Mouse (Mus musculus) MEL (cell line): ENCODE data around the gene Tmem175. TPM values are rescaled to one million over a fixed set of nuclear protein-coding genes. Genes with fewer than 3 reads are reported as not detected.

ENCODE experiments used
- DNase-seq: peaks from one replicate; pipeline ENCODE4 v3.0.0; 2011; ENCODE audit warnings: low read depth, low spot score
- H3K27ac ChIP-seq: 2 replicates; pipeline ENCODE4 v1.5.1; 2012; ENCODE audit warnings: low read depth, mild to moderate bottlenecking, control low read depth, low read length, moderate library complexity; ENCODE audit not compliant: control insufficient read depth
- H3K27me3 ChIP-seq, 2 experiments: fragments of 150-350 bp in 1 of 2; sonication (generic) in 1 of 2; 2 replicates each; pipeline ENCODE4 v1.6.1; 2012; ENCODE audit warnings: low read length in 2 of 2, mild to moderate bottlenecking in 2 of 2, improper control_type of control experiment in 1 of 2, moderate library complexity in 1 of 2; ENCODE audit not compliant: insufficient read depth in 2 of 2, control insufficient read depth in 1 of 2
- H3K36me3 ChIP-seq, 2 experiments: 2 replicates each; pipeline ENCODE4 v1.6.1; 2012 to 2014; ENCODE audit warnings: low read length in 2 of 2, improper control_type of control experiment in 1 of 2, inconsistent platforms in 1 of 2, mild to moderate bottlenecking in 1 of 2; ENCODE audit not compliant: insufficient read depth in 2 of 2, control insufficient read depth in 1 of 2
- H3K4me1 ChIP-seq, 2 experiments: fragments of 150-350 bp in 1 of 2; sonication (generic) in 1 of 2; 2 replicates each; pipeline ENCODE4 v1.6.1; 2012; ENCODE audit warnings: low read length in 2 of 2, improper control_type of control experiment in 1 of 2, mild to moderate bottlenecking in 1 of 2; ENCODE audit not compliant: insufficient read depth in 2 of 2, control insufficient read depth in 1 of 2
- H3K4me3 ChIP-seq, 2 experiments: fragments of 150-350 bp in 1 of 2; sonication (generic) in 1 of 2; 2 replicates each; pipeline ENCODE4 v1.5.1; 2012; ENCODE audit warnings: low read depth in 2 of 2, low read length in 2 of 2, mild to moderate bottlenecking in 2 of 2, moderate library complexity in 2 of 2, control low read depth in 1 of 2, improper control_type of control experiment in 1 of 2; ENCODE audit not compliant: control insufficient read depth in 1 of 2, insufficient read depth in 1 of 2
- H3K79me2 ChIP-seq: 2 replicates; pipeline ENCODE4 v1.6.1; 2012; ENCODE audit warnings: mild to moderate bottlenecking, low read length, moderate library complexity; ENCODE audit not compliant: control insufficient read depth, poor library complexity, insufficient read depth
- H3K9ac ChIP-seq: 2 replicates; pipeline ENCODE4 v1.6.1; 2012; ENCODE audit warnings: low read depth, mild to moderate bottlenecking, control low read depth, low read length, moderate library complexity; ENCODE audit not compliant: control insufficient read depth, poor library complexity, severe bottlenecking
- H3K9me3 ChIP-seq: fragments of 150-350 bp; sonication (generic); replicated peaks from 2 replicates; pipeline ENCODE4 v1.6.1; 2012; ENCODE audit warnings: mild to moderate bottlenecking, low read length, improper control_type of control experiment, moderate library complexity; ENCODE audit not compliant: insufficient read depth
- BHLHE40 ChIP-seq: IDR thresholded peaks from 2 replicates; pipeline ENCODE4 v1.6.1; 2012; ENCODE audit warnings: low read depth, mild to moderate bottlenecking, inconsistent platforms, low read length, improper control_type of control experiment, borderline replicate concordance
- CHD2 ChIP-seq: IDR thresholded peaks from 2 replicates; pipeline ENCODE4 v1.6.1; 2011; ENCODE audit warnings: low read length, improper control_type of control experiment
- GABPA ChIP-seq: IDR thresholded peaks from 2 replicates; pipeline ENCODE4 v1.6.1; 2012; ENCODE audit warnings: low read depth, mild to moderate bottlenecking, inconsistent platforms, low read length, improper control_type of control experiment, moderate library complexity
- GATA1 ChIP-seq: IDR thresholded peaks from 2 replicates; pipeline ENCODE4 v1.6.1; 2011; ENCODE audit warnings: low read depth, low read length, improper control_type of control experiment
- KAT2A ChIP-seq: conservative IDR thresholded peaks from 2 replicates; pipeline ENCODE4 v1.6.1; 2012; ENCODE audit warnings: low read depth, low read length, improper control_type of control experiment, inconsistent platforms
- MAFK ChIP-seq: IDR thresholded peaks from 2 replicates; pipeline ENCODE4 v1.6.1; 2011; ENCODE audit warnings: low read depth, mild to moderate bottlenecking, low read length, improper control_type of control experiment, borderline replicate concordance
- MAX ChIP-seq: IDR thresholded peaks from 2 replicates; pipeline ENCODE4 v1.6.1; 2011; ENCODE audit warnings: low read length, improper control_type of control experiment
- MAZ ChIP-seq: IDR thresholded peaks from 2 replicates; pipeline ENCODE4 v1.6.1; 2012; ENCODE audit warnings: low read depth, mild to moderate bottlenecking, inconsistent platforms, low read length, improper control_type of control experiment
- MEF2A ChIP-seq: IDR thresholded peaks from 2 replicates; pipeline ENCODE4 v1.6.1; 2014; ENCODE audit warnings: low read depth, mild to moderate bottlenecking, inconsistent platforms, low read length, improper control_type of control experiment; ENCODE audit not compliant: poor library complexity, insufficient replicate concordance, severe bottlenecking; ENCODE audit errors: extremely low read depth
- MXI1 ChIP-seq: IDR thresholded peaks from 2 replicates; pipeline ENCODE4 v1.6.1; 2011; ENCODE audit warnings: mild to moderate bottlenecking, low read depth, low read length, improper control_type of control experiment
- NELFE ChIP-seq: IDR thresholded peaks from 2 replicates; pipeline ENCODE4 v1.6.1; 2011; ENCODE audit warnings: low read depth, low read length, improper control_type of control experiment
- POLR2AphosphoS2 ChIP-seq: IDR thresholded peaks from 2 replicates; pipeline ENCODE4 v1.6.1; 2011; ENCODE audit warnings: low read length, improper control_type of control experiment
- POLR2AphosphoS5 ChIP-seq: IDR thresholded peaks from 2 replicates; pipeline ENCODE4 v1.6.1; 2012; ENCODE audit warnings: low read depth, borderline replicate concordance, mild to moderate bottlenecking, inconsistent platforms, low read length, moderate library complexity, mixed read lengths
- SMC3 ChIP-seq: IDR thresholded peaks from 2 replicates; pipeline ENCODE4 v1.6.1; 2011; ENCODE audit warnings: low read depth, low read length, improper control_type of control experiment
- TBP ChIP-seq: IDR thresholded peaks from 2 replicates; pipeline ENCODE4 v1.8.0; 2011; ENCODE audit warnings: low read depth, low read length, improper control_type of control experiment
- TCF12 ChIP-seq: IDR thresholded peaks from 2 replicates; pipeline ENCODE4 v1.6.1; 2014; ENCODE audit warnings: low read depth, mild to moderate bottlenecking, inconsistent platforms, low read length, improper control_type of control experiment, moderate library complexity
- UBTF ChIP-seq: IDR thresholded peaks from 2 replicates; pipeline ENCODE4 v1.6.1; 2012; ENCODE audit warnings: low read depth, mild to moderate bottlenecking, inconsistent platforms, low read length, improper control_type of control experiment, moderate library complexity, borderline replicate concordance; ENCODE audit not compliant: insufficient read depth
- USF1 ChIP-seq: IDR thresholded peaks from 2 replicates; pipeline ENCODE4 v1.6.1; 2014; ENCODE audit warnings: low read depth, mild to moderate bottlenecking, inconsistent platforms, low read length, improper control_type of control experiment, moderate library complexity
- USF2 ChIP-seq, 2 experiments: IDR thresholded peaks; 2 replicates each; pipeline ENCODE4 v1.6.1; 2011 to 2012; ENCODE audit warnings: improper control_type of control experiment in 2 of 2, low read length in 2 of 2, borderline replicate concordance in 1 of 2, inconsistent platforms in 1 of 2, low read depth in 1 of 2, mild to moderate bottlenecking in 1 of 2; ENCODE audit not compliant: insufficient read depth in 1 of 2
- ZKSCAN1 ChIP-seq: IDR thresholded peaks from 2 replicates; pipeline ENCODE4 v1.6.1; 2012; ENCODE audit warnings: low read depth, mild to moderate bottlenecking, inconsistent platforms, low read length, improper control_type of control experiment, moderate library complexity
- ZMIZ1 ChIP-seq: IDR thresholded peaks from 2 replicates; pipeline ENCODE4 v1.6.1; 2012; ENCODE audit warnings: low read depth, mild to moderate bottlenecking, inconsistent platforms, low read length, improper control_type of control experiment, moderate library complexity
- polyA plus RNA-seq, 2 experiments: library from polyadenylated mRNA; stranded (reverse) in 1 of 2; unstranded in 1 of 2; fragments of >175 nt in 1 of 2; fragments of >200 nt in 1 of 2; gene quantifications; 2 replicates each; pipeline versions ENCODE4 v1.2.1 to v1.2.4; 2012; ENCODE audit warnings: low replicate concordance in 2 of 2, low read depth in 1 of 2; ENCODE audit not compliant: insufficient read length in 2 of 2, insufficient read depth in 1 of 2, missing spikeins in 1 of 2
- total RNA-seq: library from RNA; depleted of rRNA; stranded (reverse); fragments of 300-350 nt; gene quantifications from 2 replicates; pipeline ENCODE4 v1.2.3, GENCODE M21; 2012

Gene Tmem175
- total and polyA plus RNA-seq, 3 experiments, result 19.3 to 39.2 TPM; not detected in 1

DNA sequence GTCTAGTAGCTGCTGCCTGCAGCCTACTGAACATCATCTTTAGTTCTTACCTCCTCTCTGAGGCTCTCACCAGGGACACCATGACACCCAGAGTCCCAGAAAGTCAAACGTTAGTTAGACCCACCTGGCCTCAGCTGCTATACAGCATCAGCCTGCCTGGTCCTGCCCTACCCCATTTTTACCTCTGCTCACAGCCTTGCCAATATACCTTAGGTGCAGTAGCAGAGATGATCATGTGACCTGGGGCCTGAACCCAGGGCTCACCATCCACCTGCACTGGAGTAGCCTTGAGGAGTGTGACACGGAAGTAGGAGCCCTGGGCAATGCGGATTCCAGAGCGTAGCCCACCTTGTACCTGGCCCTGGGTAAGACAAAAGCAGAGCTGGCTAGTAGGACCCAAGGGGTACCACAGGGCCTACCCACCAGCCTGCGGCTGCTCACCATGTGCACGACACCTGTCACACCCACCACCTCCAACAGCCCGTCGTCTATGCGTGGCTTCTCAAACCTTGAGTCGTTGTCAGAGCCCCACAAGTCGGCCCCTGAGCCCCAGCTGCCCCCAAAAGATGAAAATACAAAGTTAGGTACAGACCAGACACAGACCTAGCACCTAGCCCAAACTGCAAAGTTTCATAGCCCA lies 19.5 kb downstream of the Tmem175 start:
- Histone ChIP-seq H3K9me3 (no peaks in the 10 kb centered on the region), H3K36me3 (peaks cover 0 to 7% of the 10 kb centered on the region in 2 experiments; a peak in 1 of 4 replicates), H3K4me3 (no peak overlapping the region), H3K79me2 (no peaks in the 10 kb centered on the region), H3K9ac (no peak overlapping the region), H3K27ac (no peak overlapping the region), H3K27me3 (no peaks in the 10 kb centered on the region), H3K4me1 (no peaks in the 10 kb centered on the region)
- no peak for DNase-seq
- TF ChIP-seq USF1, result peak; percentile 57; the same call in 1 of the 2 replicates
- TF ChIP-seq POLR2AphosphoS2, result no peak
- TF ChIP-seq GATA1, result no peak
- no peak for TF ChIP-seq MAFK
- TF ChIP-seq MXI1, result no peak
- TF ChIP-seq TBP, result no peak

DNA sequence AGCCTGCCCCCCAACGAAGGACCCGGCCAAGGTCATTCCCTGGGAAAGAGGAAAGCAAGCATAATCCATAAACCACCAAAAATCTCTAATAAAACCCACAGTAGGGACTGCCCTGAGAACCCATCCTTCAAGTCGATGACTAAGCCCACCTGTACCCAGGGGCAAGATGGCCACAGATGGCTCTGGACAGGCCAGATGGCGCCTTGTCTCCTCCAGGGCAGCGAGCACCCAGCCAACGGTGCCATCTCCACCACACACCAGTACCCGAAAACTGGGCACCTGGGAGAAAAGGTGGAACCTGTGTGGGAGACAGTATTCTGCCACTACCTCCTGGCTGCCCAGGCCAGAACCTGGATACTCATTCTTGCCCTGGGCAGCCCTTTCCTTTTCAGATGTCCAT lies 20.8 kb downstream of the Tmem175 start:
- Histone ChIP-seq H3K9me3 (no peaks in the 10 kb centered on the region), H3K36me3 (peaks cover 0 to 7% of the 10 kb centered on the region in 2 experiments; a peak in 1 of 4 replicates), H3K9ac (no peak overlapping the region), H3K4me3 (no peak overlapping the region), H3K4me1 (no peaks in the 10 kb centered on the region), H3K27me3 (no peaks in the 10 kb centered on the region), H3K27ac (no peak overlapping the region), H3K79me2 (no peaks in the 10 kb centered on the region)
- no peak for DNase-seq
- TF ChIP-seq GATA1 (no peak), USF2 (IDR thresholded peaks at IDR 0.05; ENCODE audit: borderline replicate concordance in 1 of 2, insufficient read depth in 1 of 2, low read depth in 1 of 2, low read length in 2 of 2) (no peak), TCF12 (no peak), MXI1 (no peak), TBP (no peak), NELFE (no peak), KAT2A (no peak), BHLHE40 (no peak), MEF2A (no peak), ZMIZ1 (no peak), POLR2AphosphoS5 (no peak), MAX (no peak), CHD2 (no peak), MAZ (no peak), UBTF (no peak), GABPA (no peak), SMC3 (no peak), ZKSCAN1 (no peak)
